7 mouse cellular contexts compared by ENCODE assay signal in genomic region chr16:94698234-94698633, GRCm38 (mm10).
DNase-seq lines count a peak whose midpoint lies in the region; ATAC-seq and TF ChIP-seq lines count a peak whose summit lies in the region.
"Not testable (repeated sequence)": the region's sequence is repeated elsewhere in the genome, so short reads cannot be mapped to it uniquely, and the experiment has no call there.

No protein-coding gene starts in this region.

- TF ChIP-seq CTCF in G1E (IDR thresholded peaks at IDR 0.05; ENCODE audit: low read depth, low read length); liver, postnatal 0 days (IDR thresholded peaks at IDR 0.05; ENCODE audit: low read depth); thymus, adult 2 months (IDR thresholded peaks at IDR 0.05; ENCODE audit: borderline replicate concordance, control insufficient read depth, extremely low read depth, insufficient read depth, low read length, poor library complexity): not testable (repeated sequence)

- peak; percentile 32; the same call in 1 of the 2 replicates for ATAC-seq in G1E (ENCODE audit: extremely low read depth, insufficient number of reproducible peaks, low FRiP score, poor library complexity, severe bottlenecking)
- peak; percentile 68 for ATAC-seq in granulocyte monocyte progenitor cell, adult 5-6 weeks (replicated peaks; ENCODE audit: poor library complexity, severe bottlenecking)
- not testable (repeated sequence) for ATAC-seq in liver, postnatal 0 days
- peak; percentile 45; the same call in 1 of the 2 replicates for ATAC-seq in megakaryocyte progenitor cell, adult 5-6 weeks (replicated peaks; ENCODE audit: poor library complexity)

- peaks cover 28% of the 10 kb centered on the region for H3K4me1 ChIP-seq in G1E (ENCODE audit: insufficient read depth, low read depth, low read length)
- not testable (repeated sequence) for H3K4me1 ChIP-seq in liver, postnatal 0 days (ENCODE audit: insufficient read depth); thymus, adult 2 months (replicated peaks; ENCODE audit: control insufficient read depth, insufficient read depth, low read length)

- peaks cover 33% of the 10 kb centered on the region for H3K36me3 ChIP-seq in G1E (replicated peaks)
- peaks cover 13% of the 10 kb centered on the region for H3K36me3 ChIP-seq in liver, postnatal 0 days (replicated peaks; ENCODE audit: insufficient read depth, low read length)
- peaks cover 19% of the 10 kb centered on the region for H3K36me3 ChIP-seq in thymus, adult 2 months (ENCODE audit: control insufficient read depth, insufficient read depth, low read length)

- not testable (repeated sequence) for H3K9ac ChIP-seq in liver, postnatal 0 days (replicated peaks)

- H3K27ac ChIP-seq in liver, postnatal 0 days (ENCODE audit: low read depth), result peak overlapping the region; percentile 67
- H3K27ac ChIP-seq in thymus, adult 2 months (ENCODE audit: control insufficient read depth, insufficient read depth, low read length), result peak overlapping the region; percentile 10; the same call in 1 of the 2 replicates

- not testable (repeated sequence) for TF ChIP-seq POLR2A in thymus, adult 2 months (IDR thresholded peaks at IDR 0.05; ENCODE audit: control insufficient read depth, extremely low read depth, insufficient read depth, low read length, poor library complexity)

- WGBS in liver, postnatal 0 days (ENCODE audit: insufficient replicate concordance), result 50% methylated on average over 1 of the region's 1 CpGs
- 35% methylated on average over 1 of the region's 1 CpGs for WGBS in thymus, adult 2 months

- not testable (repeated sequence) for H3K9me3 ChIP-seq in G1E (replicated peaks); liver, postnatal 0 days (ENCODE audit: low read length)

- peak overlapping the region; percentile 25; the same call in 1 of the 2 replicates for H3K4me3 ChIP-seq in G1E (ENCODE audit: low read depth, low read length)
- not testable (repeated sequence) for H3K4me3 ChIP-seq in liver, postnatal 0 days (ENCODE audit: low read depth, low read length); thymus, adult 2 months (ENCODE audit: control insufficient read depth, insufficient read depth, low read length)

- peak; percentile 51 for DNase-seq in CD4-positive helper T cell, adult 2 months (ENCODE audit: low read depth, low spot score)
- not testable (repeated sequence) for DNase-seq in G1E (ENCODE audit: low spot score); liver, postnatal 0 days; thymus, adult 2 months
- peak; percentile 18 for DNase-seq in T-cell, adult 2 months (ENCODE audit: low spot score)

- peaks cover 11% of the 10 kb centered on the region; the same call in 1 of the 2 replicates for H3K27me3 ChIP-seq in G1E (ENCODE audit: insufficient read depth, low read length)
- H3K27me3 ChIP-seq in liver, postnatal 0 days (ENCODE audit: insufficient read depth, low read length); thymus, adult 2 months (ENCODE audit: control insufficient read depth, insufficient read depth, low read length): not testable (repeated sequence)

- not testable (repeated sequence) for TF ChIP-seq EP300 in liver, postnatal 0 days (IDR thresholded peaks at IDR 0.05; ENCODE audit: low read depth)

- H3K4me2 ChIP-seq in liver, postnatal 0 days (ENCODE audit: low read depth, low read length), result not testable (repeated sequence)
